Mouse (Mus musculus): Measurements from ENCODE around the gene Ppdpf. TPM values are rescaled to one million over a fixed set of nuclear protein-coding genes. Genes with fewer than 3 reads are reported as not detected.

Ppdpf gene
- total and polyA plus RNA-seq, 2 experiments from 2014 or later, result 145 to 155 TPM

GRCm38 (mm10) chr2:181231171-181231570 is 44.1 kb downstream of the Ppdpf start:
- Histone ChIP-seq H3K4me2 (ENCODE audit: low read depth, low read length) (no peak overlapping the region), H3K9ac (replicated peaks; ENCODE audit: low read depth, low read length) (no peak overlapping the region), H3K4me3 (ENCODE audit: low read depth, low read length) (no peak overlapping the region), H3K9me3 (replicated peaks; ENCODE audit: control insufficient read depth, low read length) (no peaks in the 10 kb centered on the region), H3K4me1 (ENCODE audit: control insufficient read depth, insufficient read depth) (no peaks in the 10 kb centered on the region), H3K36me3 (replicated peaks; ENCODE audit: control insufficient read depth, insufficient read depth, low read length) (peaks cover 57% of the 10 kb centered on the region), H3K27me3 (ENCODE audit: control insufficient read depth, insufficient read depth, low read length) (no peaks in the 10 kb centered on the region), H3K27ac (ENCODE audit: low read depth) (no peak overlapping the region)
- ATAC-seq (ENCODE audit: insufficient read depth, low read depth) (no peak), DNase-seq (ENCODE audit: low spot score) (no peak)
- 79% methylated on average over 20 of the region's 20 CpGs for WGBS
- no peak for TF ChIP-seq EP300 (IDR thresholded peaks at IDR 0.05; ENCODE audit: low read depth)
- TF ChIP-seq CTCF (IDR thresholded peaks at IDR 0.05; ENCODE audit: low read depth), result no peak

DNA sequence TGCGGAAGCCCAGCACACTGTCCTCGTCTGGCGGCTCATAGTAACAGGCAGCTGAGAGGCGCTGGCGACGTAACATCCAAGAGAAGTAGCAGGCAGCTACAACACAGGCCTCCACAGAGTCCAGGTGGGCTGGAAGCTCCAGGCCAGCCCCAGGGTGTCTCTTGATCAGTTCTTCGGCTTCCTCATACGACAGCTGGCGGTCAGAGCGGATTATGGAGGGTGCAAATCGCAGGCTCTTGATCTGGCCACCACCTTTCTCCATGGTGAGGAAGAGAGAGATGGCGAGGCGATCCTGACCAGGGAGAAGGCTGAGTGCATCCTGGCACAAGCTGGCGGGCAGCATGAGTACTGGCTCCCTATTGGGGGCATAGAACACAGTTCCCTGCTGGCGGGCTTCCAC is 46.4 kb downstream of the Ppdpf start:
- Histone ChIP-seq H3K36me3 (replicated peaks; ENCODE audit: control insufficient read depth, insufficient read depth, low read length) (peaks cover 67% of the 10 kb centered on the region), H3K4me1 (ENCODE audit: control insufficient read depth, insufficient read depth) (no peaks in the 10 kb centered on the region), H3K27ac (ENCODE audit: low read depth) (no peak overlapping the region), H3K9me3 (replicated peaks; ENCODE audit: control insufficient read depth, low read length) (no peaks in the 10 kb centered on the region), H3K27me3 (ENCODE audit: control insufficient read depth, insufficient read depth, low read length) (no peaks in the 10 kb centered on the region), H3K9ac (replicated peaks; ENCODE audit: low read depth, low read length) (no peak overlapping the region), H3K4me3 (ENCODE audit: low read depth, low read length) (no peak overlapping the region), H3K4me2 (ENCODE audit: low read depth, low read length) (no peak overlapping the region)
- WGBS, result 86% methylated on average over 15 of the region's 15 CpGs
- ATAC-seq (ENCODE audit: insufficient read depth, low read depth) (no peak), DNase-seq (ENCODE audit: low spot score) (no peak)
- TF ChIP-seq CTCF (IDR thresholded peaks at IDR 0.05; ENCODE audit: low read depth) (no peak), EP300 (IDR thresholded peaks at IDR 0.05; ENCODE audit: low read depth) (no peak)

DNA sequence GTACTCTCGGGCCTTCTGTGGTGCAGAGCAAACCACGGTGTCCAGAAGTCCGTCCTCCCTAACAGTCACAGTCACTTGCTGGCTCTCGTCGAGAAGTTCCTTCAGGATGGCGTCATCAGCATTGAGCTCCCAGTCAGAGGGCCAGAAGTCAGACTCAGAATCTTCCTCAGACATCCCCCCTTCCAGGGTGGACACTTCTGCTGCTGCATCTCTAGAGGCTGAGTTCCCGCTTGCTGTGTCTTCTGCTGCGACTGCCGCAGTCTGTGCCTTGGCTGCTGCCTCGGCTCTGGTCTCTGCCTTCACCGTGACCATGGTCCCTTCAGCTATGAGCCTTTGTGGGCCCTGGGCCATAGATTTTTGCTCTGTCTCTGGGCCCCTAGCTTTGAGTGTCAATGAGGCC is 47.6 kb downstream of the Ppdpf start:
- DNase-seq (ENCODE audit: low spot score) (no peak), ATAC-seq (ENCODE audit: insufficient read depth, low read depth) (no peak)
- 77% methylated on average over 11 of the region's 11 CpGs for WGBS

GRCm38 (mm10) chr2:181235681-181236566 is 48.9 kb downstream of the Ppdpf start:
- Histone ChIP-seq H3K4me3 (ENCODE audit: low read depth, low read length) (no peak overlapping the region), H3K4me2 (ENCODE audit: low read depth, low read length) (no peak overlapping the region), H3K27me3 (ENCODE audit: control insufficient read depth, insufficient read depth, low read length) (no peaks in the 10 kb centered on the region), H3K27ac (ENCODE audit: low read depth) (no peak overlapping the region), H3K9ac (replicated peaks; ENCODE audit: low read depth, low read length) (no peak overlapping the region), H3K4me1 (ENCODE audit: control insufficient read depth, insufficient read depth) (0 out of 2 replicates have a peak, but pooled peaks cover 4% of the 10 kb centered on the region), H3K9me3 (replicated peaks; ENCODE audit: control insufficient read depth, low read length) (no peaks in the 10 kb centered on the region), H3K36me3 (replicated peaks; ENCODE audit: control insufficient read depth, insufficient read depth, low read length) (peaks cover 43% of the 10 kb centered on the region)
- DNase-seq (ENCODE audit: low spot score) (no peak), ATAC-seq (ENCODE audit: insufficient read depth, low read depth) (no peak)
- 76% methylated on average over 23 of the region's 23 CpGs for WGBS
- no peak for TF ChIP-seq CTCF (IDR thresholded peaks at IDR 0.05; ENCODE audit: low read depth)
- TF ChIP-seq EP300 (IDR thresholded peaks at IDR 0.05; ENCODE audit: low read depth), result no peak

More for the DNA sequence above, 47.6 kb downstream of the Ppdpf start:
- no peak overlapping the region for H3K27ac ChIP-seq (ENCODE audit: low read depth)
- no peak overlapping the region for H3K9ac ChIP-seq (replicated peaks; ENCODE audit: low read depth, low read length)
- H3K27me3 ChIP-seq (ENCODE audit: control insufficient read depth, insufficient read depth, low read length), result no peaks in the 10 kb centered on the region
- TF ChIP-seq EP300 (IDR thresholded peaks at IDR 0.05; ENCODE audit: low read depth) (no peak), CTCF (IDR thresholded peaks at IDR 0.05; ENCODE audit: low read depth) (no peak)
- no peak overlapping the region for H3K4me3 ChIP-seq (ENCODE audit: low read depth, low read length)
- H3K9me3 ChIP-seq (replicated peaks; ENCODE audit: control insufficient read depth, low read length), result no peaks in the 10 kb centered on the region
- peaks cover 55% of the 10 kb centered on the region for H3K36me3 ChIP-seq (replicated peaks; ENCODE audit: control insufficient read depth, insufficient read depth, low read length)
- no peak overlapping the region for H3K4me2 ChIP-seq (ENCODE audit: low read depth, low read length)
- no peaks in the 10 kb centered on the region for H3K4me1 ChIP-seq (ENCODE audit: control insufficient read depth, insufficient read depth)

DNA sequence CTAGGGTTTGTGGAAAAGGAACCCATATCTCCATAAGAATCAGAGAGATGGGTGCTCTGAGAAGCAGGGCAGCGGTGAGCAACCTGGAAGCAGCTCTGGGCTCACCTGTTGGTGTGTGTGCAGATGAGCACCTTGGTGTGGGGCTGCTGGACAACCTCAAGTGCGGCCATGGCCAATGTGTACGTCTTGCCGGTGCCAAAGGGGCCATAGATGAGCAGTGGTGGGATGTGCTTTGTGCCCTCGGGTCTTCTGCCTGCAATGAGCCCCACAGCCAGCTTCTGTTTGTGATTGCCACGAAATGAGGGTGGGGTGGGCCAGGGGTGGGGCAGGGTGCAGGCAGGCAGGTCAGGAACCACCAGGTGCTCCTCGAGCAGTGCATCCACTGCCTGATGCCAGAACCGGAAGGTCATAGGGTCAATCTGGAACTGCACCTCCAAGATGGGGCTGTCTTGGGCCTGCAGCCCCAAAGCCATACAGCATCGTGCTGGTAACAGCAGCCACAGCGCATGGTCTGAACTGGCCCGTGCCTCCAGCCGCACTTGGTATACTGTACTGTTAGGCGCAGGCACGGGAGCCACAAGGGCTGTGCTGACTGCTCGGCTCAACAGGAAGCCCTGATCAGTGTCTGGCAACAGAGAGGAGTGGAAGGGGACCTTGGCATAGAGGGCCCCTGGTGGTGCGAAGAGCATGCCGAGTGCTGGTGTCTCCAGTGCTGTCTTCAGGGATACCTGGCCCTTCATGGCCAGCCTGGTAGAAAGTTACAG is 50.4 kb downstream of the Ppdpf start:
- TF ChIP-seq EP300 (IDR thresholded peaks at IDR 0.05; ENCODE audit: low read depth) (no peak), CTCF (IDR thresholded peaks at IDR 0.05; ENCODE audit: low read depth) (no peak)
- H3K27ac ChIP-seq (ENCODE audit: low read depth), result no peak overlapping the region
- H3K27me3 ChIP-seq (ENCODE audit: control insufficient read depth, insufficient read depth, low read length), result no peaks in the 10 kb centered on the region
- no peaks in the 10 kb centered on the region for H3K9me3 ChIP-seq (replicated peaks; ENCODE audit: control insufficient read depth, low read length)
- ATAC-seq (ENCODE audit: insufficient read depth, low read depth) (no peak), DNase-seq (ENCODE audit: low spot score) (no peak)
- 0 out of 2 replicates have a peak, but pooled peaks cover 9% of the 10 kb centered on the region for H3K4me1 ChIP-seq (ENCODE audit: control insufficient read depth, insufficient read depth)
- no peak overlapping the region for H3K9ac ChIP-seq (replicated peaks; ENCODE audit: low read depth, low read length)
- H3K4me3 ChIP-seq (ENCODE audit: low read depth, low read length), result no peak overlapping the region
- no peak overlapping the region for H3K4me2 ChIP-seq (ENCODE audit: low read depth, low read length)
- WGBS, result 87% methylated on average over 17 of the region's 17 CpGs
- H3K36me3 ChIP-seq (replicated peaks; ENCODE audit: control insufficient read depth, insufficient read depth, low read length), result peaks cover 35% of the 10 kb centered on the region
